Mouse (Mus musculus) mesoderm, embryonic 11.5 days (tissue): ENCODE measurements around the gene Efna3.
A peak's percentile ranks its signal among the peaks of the same experiment; 100 is the strongest.

ENCODE experiments used
- DNase-seq: peaks from one replicate; pipeline ENCODE4 v3.0.0-alpha.2; 2012; ENCODE audit warnings: low read depth, low spot score

Gene Efna3

GRCm38 (mm10) chr3:89284261-89284660 is 38.5 kb downstream of the Efna3 start:
- no peak for DNase-seq

- no peak for DNase-seq
Measured at GRCm38 (mm10) chr3:89282291-89282643, 40.5 kb downstream of the Efna3 start.

GRCm38 (mm10) chr3:89281579-89282290 is 41.0 kb downstream of the Efna3 start:
- peak; percentile 86 for DNase-seq

GRCm38 (mm10) chr3:89280606-89281511 is 41.9 kb downstream of the Efna3 start, which contains the start of gene Efna1:
Gene Efna1 (minus strand): TSS chr3:89281142.
- peak; percentile 61 for DNase-seq

- peak; percentile 33 for DNase-seq
Measured at GRCm38 (mm10) chr3:89280050-89280605, 42.6 kb downstream of the Efna3 start.

- peak; percentile 79 for DNase-seq
Measured at GRCm38 (mm10) chr3:89279153-89279890, 43.4 kb downstream of the Efna3 start.

- no peak for DNase-seq
Measured at GRCm38 (mm10) chr3:89278643-89279042, 44.1 kb downstream of the Efna3 start.

- DNase-seq = no peak
Measured at GRCm38 (mm10) chr3:89278107-89278506, 44.7 kb downstream of the Efna3 start.

- DNase-seq = no peak
Measured at GRCm38 (mm10) chr3:89277281-89278021, 45.3 kb downstream of the Efna3 start.

- DNase-seq = no peak
Measured at GRCm38 (mm10) chr3:89276061-89276460, 46.7 kb downstream of the Efna3 start.

GRCm38 (mm10) chr3:89271760-89272159 is 51.0 kb downstream of the Efna3 start:
- no peak for DNase-seq

GRCm38 (mm10) chr3:89270891-89271290 is 51.9 kb downstream of the Efna3 start:
- no peak for DNase-seq

GRCm38 (mm10) chr3:89270051-89270755 is 52.6 kb downstream of the Efna3 start, which contains the start of gene Slc50a1:
Gene Slc50a1 (minus strand): TSS chr3:89270570.
- no peak for DNase-seq

- no peak for DNase-seq
Measured at GRCm38 (mm10) chr3:89268916-89269315, 53.8 kb downstream of the Efna3 start.

GRCm38 (mm10) chr3:89266439-89266893 is 56.3 kb downstream of the Efna3 start:
- DNase-seq = peak; percentile 82
